Mouse (Mus musculus) testis, adult 2 months (tissue): ENCODE measurements around the gene Cfap45. TPM values are rescaled to one million over a fixed set of nuclear protein-coding genes. Genes with fewer than 3 reads are reported as not detected.
A peak's percentile ranks its signal among the peaks of the same experiment; 100 is the strongest.

Experiments
- H3K27ac ChIP-seq: fragments of 200-500 bp; 2 replicates; pipeline ENCODE4 v1.5.1; 2012; ENCODE audit warnings: low read depth, low read length; ENCODE audit not compliant: control insufficient read depth, insufficient read depth
- H3K27me3 ChIP-seq: fragments of 200-500 bp; 2 replicates; pipeline ENCODE4 v1.6.1; 2012; ENCODE audit warnings: mild to moderate bottlenecking, low read length, moderate library complexity; ENCODE audit not compliant: control insufficient read depth, insufficient read depth
- H3K36me3 ChIP-seq: fragments of 200-500 bp; 2 replicates; pipeline ENCODE4 v1.6.1; 2012; ENCODE audit warnings: mild to moderate bottlenecking, low read length; ENCODE audit not compliant: control insufficient read depth, insufficient read depth
- H3K4me1 ChIP-seq: fragments of 200-500 bp; 2 replicates; pipeline ENCODE4 v1.6.1; 2012; ENCODE audit warnings: low read length; ENCODE audit not compliant: control insufficient read depth, insufficient read depth
- H3K4me3 ChIP-seq: fragments of 200-500 bp; 2 replicates; pipeline ENCODE4 v1.5.1; 2012; ENCODE audit warnings: low read depth, mild to moderate bottlenecking, low read length, moderate library complexity, mixed read lengths; ENCODE audit not compliant: control insufficient read depth
- CTCF ChIP-seq: fragments of 200-500 bp; IDR thresholded peaks from 2 replicates; pipeline ENCODE4 v1.5.1; 2012; ENCODE audit warnings: low read depth, mild to moderate bottlenecking, inconsistent platforms, low read length, moderate library complexity; ENCODE audit not compliant: control insufficient read depth, insufficient read depth, insufficient replicate concordance
- POLR2A ChIP-seq: fragments of 200-500 bp; IDR thresholded peaks from 2 replicates; pipeline ENCODE4 v1.6.1; 2012; ENCODE audit warnings: low read depth, mild to moderate bottlenecking, inconsistent platforms, low read length, moderate library complexity; ENCODE audit not compliant: control insufficient read depth
- polyA plus RNA-seq: library from polyadenylated mRNA; depleted of rRNA; stranded (reverse); fragments of >200 nt; gene quantifications from 2 replicates; pipeline ENCODE4 v1.2.3, GENCODE M21; 2012

Gene Cfap45
- polyA plus RNA-seq, 1 experiment = 305 TPM

DNA sequence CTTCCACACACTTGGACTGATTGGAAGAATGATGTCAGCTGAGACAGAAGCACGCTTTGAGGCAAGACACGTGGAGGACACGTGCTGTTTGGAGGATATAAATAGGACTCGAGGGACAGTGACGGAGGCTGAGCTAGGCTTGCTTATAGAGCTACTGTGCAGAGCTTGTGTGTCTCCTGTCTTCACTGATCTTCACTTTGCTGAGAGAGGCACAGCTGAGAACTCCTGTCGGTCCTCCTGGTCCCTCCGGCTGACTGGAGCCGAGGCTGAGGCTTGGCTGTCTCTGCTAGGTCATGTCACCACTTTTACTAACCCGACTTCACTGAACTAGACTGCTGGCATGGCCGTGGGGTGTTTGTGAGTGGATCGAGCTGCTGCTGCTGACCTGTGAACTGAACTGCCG, 3.1 kb downstream of the Cfap45 start:
- H3K4me1 ChIP-seq = peaks cover 12% of the 10 kb centered on the region
- no peaks in the 10 kb centered on the region for H3K27me3 ChIP-seq
- H3K4me3 ChIP-seq = peak overlapping the region; percentile 11
- TF ChIP-seq CTCF (no peak), POLR2A (no peak)
- no peaks in the 10 kb centered on the region for H3K36me3 ChIP-seq
- H3K27ac ChIP-seq = no peak overlapping the region

DNA sequence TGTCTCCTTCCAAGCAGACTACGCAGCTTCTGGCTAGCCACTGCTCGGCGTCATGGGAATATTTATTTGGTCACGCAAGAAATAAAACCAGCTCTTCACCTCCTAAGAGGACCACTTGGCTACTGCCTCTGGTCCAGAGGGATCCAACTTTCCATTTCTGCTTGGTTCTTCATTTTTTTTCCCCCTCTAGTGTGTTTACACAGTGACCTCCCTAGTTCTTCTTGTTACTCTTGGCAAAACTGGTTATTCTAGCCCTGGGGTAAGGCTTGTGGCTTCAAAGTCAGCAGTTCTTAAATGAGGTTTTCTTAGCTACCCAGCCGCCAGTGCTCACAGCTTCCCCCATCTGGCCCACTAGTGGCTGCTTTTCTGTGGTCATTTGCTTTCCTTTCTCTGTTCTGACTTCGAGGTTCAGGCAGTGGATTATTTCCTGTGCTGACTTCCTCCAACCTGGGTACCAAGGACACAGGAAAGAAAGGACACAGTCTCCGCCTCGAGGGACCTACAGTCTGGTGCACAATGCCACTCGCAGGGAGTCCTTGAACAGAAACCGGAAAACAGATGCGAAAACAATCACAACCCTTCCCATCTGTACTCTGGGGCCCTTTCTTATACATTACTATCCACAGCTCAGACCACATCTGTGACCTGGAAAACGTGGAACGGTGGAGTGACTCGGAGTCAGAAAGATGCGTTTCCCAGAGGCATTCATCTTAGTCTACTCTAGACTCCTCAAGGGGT, 4.6 kb downstream of the Cfap45 start:
- H3K4me1 ChIP-seq = peaks cover 12% of the 10 kb centered on the region
- no peak overlapping the region for H3K4me3 ChIP-seq
- no peaks in the 10 kb centered on the region for H3K36me3 ChIP-seq
- no peak overlapping the region for H3K27ac ChIP-seq
- H3K27me3 ChIP-seq = no peaks in the 10 kb centered on the region
- TF ChIP-seq CTCF = no peak; the same call in 1 of the 2 replicates
- TF ChIP-seq POLR2A = no peak

DNA sequence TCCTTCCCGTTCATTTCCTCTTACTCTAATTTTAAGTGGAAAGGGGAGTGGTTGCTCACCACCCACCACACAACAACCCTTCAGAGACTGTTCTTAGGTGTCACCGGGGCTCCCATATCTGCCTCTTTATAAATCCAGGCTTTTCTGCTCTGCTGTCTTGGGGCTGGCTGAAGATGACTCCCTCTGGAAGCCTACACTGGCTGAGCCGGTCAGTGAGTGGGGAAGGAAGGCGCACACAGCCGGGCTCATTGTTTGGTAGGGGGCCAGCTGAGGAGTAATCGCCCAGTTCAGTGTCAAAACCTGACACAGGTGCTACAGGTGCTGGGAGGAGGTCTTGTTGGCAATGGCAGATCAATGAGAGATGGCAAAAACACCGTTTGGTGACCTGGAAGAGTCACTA, 5.4 kb downstream of the Cfap45 start:
- Histone ChIP-seq H3K36me3 (no peaks in the 10 kb centered on the region), H3K27ac (no peak overlapping the region), H3K4me3 (no peak overlapping the region), H3K27me3 (no peaks in the 10 kb centered on the region), H3K4me1 (peaks cover 10% of the 10 kb centered on the region)
- TF ChIP-seq CTCF = no peak
- TF ChIP-seq POLR2A = no peak

DNA sequence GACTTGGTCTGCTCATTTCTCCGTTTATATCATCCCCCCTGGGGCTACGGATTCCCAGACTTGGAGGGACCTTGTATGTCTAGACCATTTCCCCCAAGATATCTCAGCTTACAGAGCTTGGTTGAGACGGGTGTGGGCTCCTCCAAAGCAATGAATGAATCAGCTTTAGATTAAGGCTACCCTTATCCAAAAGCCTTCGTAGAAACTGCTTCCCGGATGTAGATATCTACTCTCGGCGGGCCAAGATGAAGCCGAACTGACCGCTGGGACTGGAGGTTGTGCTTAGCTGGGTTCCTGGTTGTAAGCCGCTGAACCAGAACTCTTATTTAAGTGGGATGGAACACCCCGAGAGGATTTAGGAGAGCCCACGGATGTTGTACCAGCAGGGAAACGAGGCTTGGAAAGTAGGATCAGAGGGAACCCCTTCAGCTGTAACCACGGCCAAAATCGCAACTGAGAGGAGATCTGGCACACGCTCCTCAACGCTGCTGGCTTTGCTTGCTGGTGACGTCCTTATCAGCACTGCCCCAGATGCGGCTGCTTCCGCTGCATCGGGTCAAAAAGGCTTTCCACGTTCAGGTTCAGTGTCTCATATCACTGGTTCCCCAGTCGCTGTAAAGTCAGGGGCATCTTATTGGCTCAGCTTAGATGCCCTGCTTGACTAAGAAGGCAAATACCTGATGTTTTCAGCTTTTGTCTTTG, 5.9 kb downstream of the Cfap45 start:
- no peak overlapping the region for H3K27ac ChIP-seq
- no peak for TF ChIP-seq POLR2A
- no peak for TF ChIP-seq CTCF
- no peaks in the 10 kb centered on the region for H3K27me3 ChIP-seq
- H3K4me1 ChIP-seq = peaks cover 7% of the 10 kb centered on the region
- no peaks in the 10 kb centered on the region for H3K36me3 ChIP-seq
- H3K4me3 ChIP-seq = peak overlapping the region; percentile 4

DNA sequence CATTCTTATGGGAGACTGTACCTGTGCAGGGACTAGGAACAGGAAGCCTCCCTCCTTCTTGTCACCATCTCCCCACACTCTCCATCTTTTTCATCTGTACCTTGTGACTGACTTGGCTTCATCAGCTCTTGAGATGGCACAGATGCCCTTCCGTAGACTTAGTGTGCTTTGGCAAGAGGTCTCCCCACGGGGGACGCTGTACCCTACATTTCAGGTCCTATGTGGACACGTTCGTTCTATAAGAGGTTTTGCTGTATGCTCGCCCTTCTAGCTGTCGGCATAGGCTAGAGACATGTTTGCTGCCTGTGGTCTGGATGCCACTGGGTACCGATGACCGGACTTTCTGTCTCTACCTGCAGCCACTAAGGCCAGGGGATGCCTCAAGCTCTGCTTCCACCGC, 6.8 kb downstream of the Cfap45 start:
- Histone ChIP-seq H3K4me1 (peaks cover 12% of the 10 kb centered on the region), H3K27ac (no peak overlapping the region), H3K4me3 (no peak overlapping the region), H3K36me3 (no peaks in the 10 kb centered on the region), H3K27me3 (no peaks in the 10 kb centered on the region)
- no peak for TF ChIP-seq CTCF
- no peak for TF ChIP-seq POLR2A

DNA sequence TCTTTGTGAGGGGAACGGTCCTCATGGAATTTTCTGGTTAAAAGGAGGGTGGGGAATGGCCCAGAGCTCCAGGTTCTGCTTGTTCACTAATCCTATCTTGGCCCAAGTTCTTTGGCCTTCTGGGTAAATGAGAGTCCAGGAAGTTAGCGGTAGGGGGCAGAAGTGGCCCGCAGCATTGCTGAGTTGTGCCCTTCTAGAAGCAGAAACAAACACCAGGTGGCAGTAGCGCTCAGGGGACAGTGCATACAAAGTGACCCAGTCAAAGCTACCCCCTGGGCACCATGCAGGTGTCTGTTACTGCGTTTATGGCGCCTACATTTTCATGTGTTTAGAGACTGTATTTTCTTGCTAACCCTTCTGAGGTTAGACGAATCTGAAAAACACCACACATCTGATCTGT, 8.1 kb downstream of the Cfap45 start:
- H3K27me3 ChIP-seq = no peaks in the 10 kb centered on the region
- H3K36me3 ChIP-seq = no peaks in the 10 kb centered on the region
- no peak overlapping the region for H3K27ac ChIP-seq
- no peak overlapping the region for H3K4me3 ChIP-seq
- no peak for TF ChIP-seq POLR2A
- TF ChIP-seq CTCF = peak; percentile 82; the same call in 1 of the 2 replicates
- H3K4me1 ChIP-seq = peaks cover 13% of the 10 kb centered on the region

DNA sequence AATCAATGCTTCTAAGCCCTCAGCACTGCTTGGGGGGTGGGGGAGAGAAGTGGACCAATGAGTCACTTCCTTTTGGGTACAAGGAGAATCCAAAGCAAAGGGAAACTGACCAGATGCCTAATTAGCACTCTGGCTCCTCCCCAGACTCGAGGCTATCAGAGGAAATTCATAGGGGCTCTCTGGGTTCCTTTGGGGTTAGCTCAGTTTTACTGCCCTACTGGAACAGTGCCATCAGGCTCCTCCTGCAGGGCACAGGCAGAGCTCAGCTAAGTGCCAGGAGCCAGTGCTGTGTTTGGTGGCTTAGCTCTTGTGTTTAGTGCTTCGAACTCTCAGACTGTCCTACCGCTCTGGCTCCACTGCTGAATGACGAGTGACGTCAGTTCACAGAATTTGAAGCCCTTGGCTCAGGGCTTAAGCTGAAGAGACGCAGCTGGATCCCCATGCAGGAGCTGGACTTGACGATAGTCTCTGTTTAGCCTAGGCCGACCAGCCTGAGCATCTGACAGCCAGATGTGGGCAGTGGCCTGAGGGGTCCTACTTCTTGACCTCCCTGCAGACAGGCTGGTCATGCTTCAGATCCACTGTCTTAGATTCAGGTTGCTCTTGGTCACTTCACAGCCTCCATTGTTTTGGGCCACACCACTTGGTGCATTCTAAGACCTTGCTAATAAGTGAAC, 10.1 kb downstream of the Cfap45 start:
- no peak overlapping the region for H3K27ac ChIP-seq
- TF ChIP-seq CTCF (no peak), POLR2A (no peak)

More for the DNA sequence above, 10.1 kb downstream of the Cfap45 start:
- H3K36me3 ChIP-seq = no peaks in the 10 kb centered on the region
- no peak overlapping the region for H3K4me3 ChIP-seq
- H3K4me1 ChIP-seq = peaks cover 11% of the 10 kb centered on the region
- no peaks in the 10 kb centered on the region for H3K27me3 ChIP-seq
